Mouse (Mus musculus): Measurements from ENCODE around the gene Hlcs. TPM values are rescaled to one million over a fixed set of nuclear protein-coding genes. Genes with fewer than 3 reads are reported as not detected.

The Hlcs gene
- polyA plus RNA-seq, 1 experiment from 2014 or later = 7.6 TPM

DNA sequence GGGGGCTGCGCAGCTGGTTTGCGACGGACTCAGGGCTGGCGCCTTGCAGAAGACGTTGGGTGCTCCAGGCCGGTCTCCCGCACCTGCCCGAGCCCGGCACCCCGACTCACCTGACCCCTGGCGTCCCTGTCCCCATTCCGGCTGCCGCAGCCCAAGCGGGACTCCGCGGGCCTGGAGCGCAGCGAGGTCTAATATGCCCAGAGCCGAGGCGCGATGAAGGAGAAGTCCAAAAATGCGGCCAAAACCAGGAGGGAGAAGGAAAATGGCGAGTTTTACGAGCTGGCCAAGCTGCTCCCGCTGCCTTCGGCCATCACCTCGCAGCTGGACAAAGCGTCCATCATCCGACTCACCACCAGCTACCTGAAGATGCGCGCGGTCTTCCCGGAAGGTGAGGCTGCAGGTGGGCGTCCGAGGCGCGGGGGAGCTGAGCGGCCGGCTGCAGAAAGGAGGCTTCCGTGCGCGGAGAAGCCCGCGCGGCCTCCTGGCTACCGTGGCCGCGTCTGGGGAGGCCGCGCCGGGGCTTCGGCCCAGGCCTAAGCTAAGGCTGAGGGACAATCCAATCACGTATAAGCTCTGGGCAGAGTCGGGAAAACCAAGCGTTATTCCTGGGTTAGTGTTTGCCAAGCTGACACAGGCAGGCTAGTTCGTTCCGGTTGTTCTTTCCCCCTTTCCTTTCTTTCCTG is 227.6 kb downstream of the Hlcs start:
- under 1% methylated on average over 57 of the region's 57 CpGs for WGBS
- Histone ChIP-seq H3K27ac (ENCODE audit: low read depth, low read length) (no peak overlapping the region), H3K4me1 (ENCODE audit: control insufficient read depth, insufficient read depth, low read length) (0 out of 2 replicates have a peak, but pooled peaks cover 4% of the 10 kb centered on the region), H3K36me3 (ENCODE audit: control insufficient read depth, insufficient read depth, low read length) (no peaks in the 10 kb centered on the region), H3K9me3 (ENCODE audit: control insufficient read depth, low read length) (no peaks in the 10 kb centered on the region), H3K27me3 (ENCODE audit: control insufficient read depth, insufficient read depth, low read length) (peaks cover 74% of the 10 kb centered on the region), H3K4me3 (ENCODE audit: low read depth, low read length) (no peak overlapping the region), H3K9ac (replicated peaks; ENCODE audit: low read depth, low read length) (no peak overlapping the region), H3K4me2 (ENCODE audit: low read depth, low read length) (no peak overlapping the region)
- no peak for ATAC-seq (ENCODE audit: low read depth)

DNA sequence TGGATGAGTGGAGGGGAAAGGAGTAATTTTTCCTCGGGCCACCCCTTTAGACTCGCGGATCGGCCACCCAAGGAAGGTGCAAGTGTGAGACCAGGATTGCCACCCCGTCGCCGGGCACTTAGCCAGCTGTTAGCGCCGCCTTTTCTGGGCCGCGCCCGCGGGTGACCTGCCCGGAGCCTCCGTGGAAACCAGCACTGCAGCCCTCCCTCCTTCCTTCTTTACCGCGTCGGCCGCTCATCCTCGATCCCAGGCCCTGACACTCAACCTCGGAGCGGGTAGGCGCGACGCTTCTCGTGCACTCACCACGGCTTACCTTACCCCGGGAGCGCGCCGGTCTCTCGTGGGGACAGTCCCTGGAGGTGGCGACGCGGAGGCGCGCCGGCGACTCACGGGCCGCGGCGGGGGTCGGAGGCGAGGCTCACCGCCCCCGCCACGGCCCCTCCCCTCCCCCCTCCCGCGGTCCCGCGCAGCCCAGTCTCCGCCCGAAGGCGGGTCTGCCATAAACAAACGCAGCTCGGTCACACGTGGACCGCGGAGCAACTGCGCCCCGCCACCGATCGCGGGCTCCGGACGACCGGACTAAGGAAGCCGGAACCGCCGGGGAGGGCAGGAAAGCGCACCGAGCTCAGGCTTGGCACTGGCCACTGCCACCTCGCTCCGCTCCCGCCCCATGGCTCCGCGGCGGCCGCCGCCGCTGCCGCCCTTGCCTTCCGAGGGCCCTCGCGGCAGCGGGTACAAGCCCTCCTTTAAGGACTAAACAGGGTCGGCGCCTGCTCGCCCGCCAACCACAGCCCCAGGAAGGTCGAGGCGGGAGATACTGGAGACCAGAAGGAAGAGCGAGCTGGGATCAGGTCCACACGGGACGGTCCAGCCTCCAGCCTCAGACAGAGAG is 228.4 kb downstream of the Hlcs start, which contains the start of gene Sim2:
TSS of gene Sim2 (plus strand) at position 221 of the 892 bp plus-strand sequence.
- Histone ChIP-seq H3K4me3 (ENCODE audit: low read depth, low read length) (peak within 1 kb of the TSS; percentile 12; the same call in 1 of the 2 replicates), H3K4me2 (ENCODE audit: low read depth, low read length) (peak within 1 kb of the TSS; percentile 14; the same call in 1 of the 2 replicates), H3K27me3 (ENCODE audit: control insufficient read depth, insufficient read depth, low read length) (peaks cover 74% of the 10 kb centered on the region), H3K9ac (replicated peaks; ENCODE audit: low read depth, low read length) (no peak within 1 kb of the TSS), H3K36me3 (ENCODE audit: control insufficient read depth, insufficient read depth, low read length) (no peaks in the 10 kb centered on the region), H3K27ac (ENCODE audit: low read depth, low read length) (no peak within 1 kb of the TSS), H3K9me3 (ENCODE audit: control insufficient read depth, low read length) (no peaks in the 10 kb centered on the region), H3K4me1 (ENCODE audit: control insufficient read depth, insufficient read depth, low read length) (0 out of 2 replicates have a peak, but pooled peaks cover 4% of the 10 kb centered on the region)
- no peak for ATAC-seq (ENCODE audit: low read depth)
- WGBS = under 1% methylated on average over 95 of the region's 96 CpGs

DNA sequence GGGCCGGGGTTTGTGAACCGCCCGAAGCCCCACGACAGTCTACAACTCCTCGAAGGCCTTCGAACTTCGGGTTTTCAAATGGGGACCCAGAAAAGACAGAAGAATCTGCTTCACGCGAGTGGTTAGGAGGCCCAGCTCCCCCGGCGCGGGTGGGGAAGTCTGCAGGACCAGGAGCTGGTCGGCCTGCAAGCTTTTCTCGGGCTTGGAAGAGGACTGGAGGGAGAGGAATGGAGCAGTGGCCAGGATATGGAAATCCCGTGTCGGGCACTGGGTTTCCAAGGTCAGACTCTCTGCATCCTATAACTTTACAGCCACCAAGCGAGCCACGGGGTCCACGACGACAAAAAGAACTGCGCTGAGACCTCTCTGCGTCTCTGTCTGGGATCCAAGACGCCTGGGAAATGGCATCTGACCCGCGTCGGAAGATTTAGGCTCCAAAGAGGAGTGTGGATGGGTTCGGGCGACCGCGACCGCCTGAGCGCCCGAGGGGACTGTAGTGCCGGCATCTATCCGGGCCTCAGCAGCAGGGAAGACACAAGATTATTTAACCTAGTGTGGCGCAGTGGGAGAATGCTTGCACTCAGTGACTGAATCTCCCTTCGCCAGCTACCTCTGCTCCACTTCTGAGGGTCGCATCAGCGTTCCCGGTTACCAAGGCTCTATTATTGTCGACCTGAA is 229.4 kb downstream of the Hlcs start:
- no peak overlapping the region for H3K27ac ChIP-seq (ENCODE audit: low read depth, low read length)
- no peak overlapping the region for H3K4me2 ChIP-seq (ENCODE audit: low read depth, low read length)
- H3K9me3 ChIP-seq (ENCODE audit: control insufficient read depth, low read length) = no peaks in the 10 kb centered on the region
- no peak overlapping the region for H3K4me3 ChIP-seq (ENCODE audit: low read depth, low read length)
- H3K36me3 ChIP-seq (ENCODE audit: control insufficient read depth, insufficient read depth, low read length) = no peaks in the 10 kb centered on the region
- WGBS = 1% methylated on average over 41 of the region's 41 CpGs
- 0 out of 2 replicates have a peak, but pooled peaks cover 4% of the 10 kb centered on the region for H3K4me1 ChIP-seq (ENCODE audit: control insufficient read depth, insufficient read depth, low read length)
- H3K9ac ChIP-seq (replicated peaks; ENCODE audit: low read depth, low read length) = no peak overlapping the region
- ATAC-seq (ENCODE audit: low read depth) = no peak
- peaks cover 76% of the 10 kb centered on the region for H3K27me3 ChIP-seq (ENCODE audit: control insufficient read depth, insufficient read depth, low read length)

DNA sequence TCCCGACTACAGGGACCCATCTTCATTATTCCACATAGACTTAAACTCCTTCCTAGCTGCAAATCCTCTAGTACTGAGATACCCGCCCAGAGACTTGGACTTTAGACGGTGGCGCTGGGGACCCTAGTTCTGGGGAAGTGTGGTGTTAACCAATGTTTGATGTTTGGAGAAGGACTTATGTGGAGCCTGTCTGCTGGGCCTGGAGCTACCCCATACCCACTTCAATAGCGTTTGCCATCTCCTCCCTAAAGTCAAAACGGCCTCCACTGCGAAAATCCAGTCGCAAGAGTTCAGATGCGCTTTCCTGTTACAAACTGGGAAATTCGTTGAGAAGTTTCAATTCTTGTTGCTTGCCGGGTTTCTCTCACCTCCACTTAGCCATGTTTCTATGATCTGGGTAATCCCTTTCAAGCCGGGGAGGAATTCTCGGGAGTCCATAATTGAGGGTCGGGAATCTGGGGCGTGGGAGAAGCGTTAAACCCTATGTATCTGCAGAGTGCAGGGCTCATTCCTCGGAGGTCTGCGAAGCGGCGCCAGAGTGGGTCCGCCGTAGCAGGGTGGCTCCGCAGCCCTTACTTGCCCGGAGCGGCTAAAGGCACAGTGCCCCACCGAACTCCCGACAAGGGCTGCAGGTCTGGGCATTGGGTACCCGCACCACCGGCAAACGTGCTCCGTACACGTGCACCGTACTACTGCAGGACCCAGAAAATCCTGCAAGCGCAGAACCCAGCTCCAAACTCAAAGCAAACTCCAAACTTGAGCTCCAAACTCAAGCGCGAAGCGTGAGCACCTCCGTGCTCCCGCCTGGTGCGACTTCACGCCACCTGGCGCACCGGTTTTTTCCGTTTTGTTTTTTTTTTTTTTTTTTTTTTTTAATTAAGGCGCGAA is 230.2 kb downstream of the Hlcs start:
- Histone ChIP-seq H3K4me3 (ENCODE audit: low read depth, low read length) (no peak overlapping the region), H3K9me3 (ENCODE audit: control insufficient read depth, low read length) (no peaks in the 10 kb centered on the region), H3K36me3 (ENCODE audit: control insufficient read depth, insufficient read depth, low read length) (no peaks in the 10 kb centered on the region), H3K4me1 (ENCODE audit: control insufficient read depth, insufficient read depth, low read length) (0 out of 2 replicates have a peak, but pooled peaks cover 4% of the 10 kb centered on the region), H3K27ac (ENCODE audit: low read depth, low read length) (no peak overlapping the region), H3K27me3 (ENCODE audit: control insufficient read depth, insufficient read depth, low read length) (peaks cover 71% of the 10 kb centered on the region), H3K4me2 (ENCODE audit: low read depth, low read length) (no peak overlapping the region), H3K9ac (replicated peaks; ENCODE audit: low read depth, low read length) (no peak overlapping the region)
- no peak for ATAC-seq (ENCODE audit: low read depth)
- 1% methylated on average over 46 of the region's 46 CpGs for WGBS

DNA sequence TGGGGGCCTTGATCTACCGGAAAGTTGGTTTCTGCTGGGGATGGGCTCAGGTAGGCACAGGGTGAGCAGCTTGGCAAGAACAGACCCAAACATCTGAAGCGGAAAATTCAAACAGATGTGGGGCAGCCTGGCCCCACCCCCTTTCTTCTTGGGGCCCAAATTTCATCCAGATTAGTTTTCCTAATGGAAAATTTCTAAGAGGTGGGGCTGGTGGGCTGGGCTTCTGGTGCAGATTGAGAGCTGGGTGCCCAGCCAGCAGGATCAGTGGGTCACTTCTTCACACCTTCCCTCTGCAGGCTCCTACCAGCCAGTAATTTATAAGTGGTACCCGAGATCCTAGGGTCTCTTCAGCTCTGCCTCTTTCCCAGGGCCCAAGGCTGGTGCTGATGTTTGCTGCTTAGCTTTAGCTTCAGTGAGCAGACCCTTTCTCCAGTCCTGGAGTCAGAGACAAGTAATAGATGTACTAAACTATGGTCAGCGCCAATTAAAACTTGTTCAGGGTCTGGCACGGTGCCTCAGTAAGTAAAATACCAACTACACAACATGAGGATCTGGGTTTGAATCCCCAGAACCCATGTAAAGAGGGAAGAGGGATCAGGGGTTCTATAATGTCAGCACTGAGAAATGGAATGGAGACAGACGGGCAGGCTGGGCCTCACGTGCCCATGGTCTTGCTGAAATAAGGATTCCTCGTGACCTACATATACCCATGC is 231.2 kb downstream of the Hlcs start:
- ATAC-seq (ENCODE audit: low read depth) = no peak
- Histone ChIP-seq H3K36me3 (ENCODE audit: control insufficient read depth, insufficient read depth, low read length) (no peaks in the 10 kb centered on the region), H3K4me2 (ENCODE audit: low read depth, low read length) (no peak overlapping the region), H3K27me3 (ENCODE audit: control insufficient read depth, insufficient read depth, low read length) (peaks cover 72% of the 10 kb centered on the region), H3K4me1 (ENCODE audit: control insufficient read depth, insufficient read depth, low read length) (0 out of 2 replicates have a peak, but pooled peaks cover 4% of the 10 kb centered on the region), H3K9me3 (ENCODE audit: control insufficient read depth, low read length) (no peaks in the 10 kb centered on the region), H3K4me3 (ENCODE audit: low read depth, low read length) (no peak overlapping the region), H3K27ac (ENCODE audit: low read depth, low read length) (no peak overlapping the region), H3K9ac (replicated peaks; ENCODE audit: low read depth, low read length) (no peak overlapping the region)
- 5% methylated on average over 8 of the region's 8 CpGs for WGBS

DNA sequence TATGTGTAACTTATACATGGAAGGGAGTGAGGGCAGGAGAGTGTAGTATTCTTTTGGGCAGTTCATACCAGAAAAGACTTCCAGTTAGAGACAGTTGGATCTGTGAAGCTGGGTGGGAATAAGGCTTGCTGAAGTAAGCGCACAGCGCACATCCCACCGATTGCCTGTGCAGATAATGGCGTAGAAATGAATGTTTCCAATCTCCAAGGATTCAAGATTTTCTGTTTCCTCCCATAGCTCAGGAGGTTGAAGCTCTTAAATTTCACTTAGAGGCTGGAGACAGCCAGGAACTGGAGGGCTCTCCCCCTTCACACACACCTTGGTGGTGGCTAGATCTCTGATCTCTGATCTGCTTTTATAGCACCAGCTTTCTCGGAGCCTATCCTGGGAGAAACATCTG is 231.8 kb downstream of the Hlcs start:
- no peak overlapping the region for H3K4me3 ChIP-seq (ENCODE audit: low read depth, low read length)
- no peak overlapping the region for H3K4me2 ChIP-seq (ENCODE audit: low read depth, low read length)
- H3K4me1 ChIP-seq (ENCODE audit: control insufficient read depth, insufficient read depth, low read length) = 0 out of 2 replicates have a peak, but pooled peaks cover 4% of the 10 kb centered on the region
- ATAC-seq (ENCODE audit: low read depth) = no peak
- WGBS = 14% methylated on average over 5 of the region's 5 CpGs
- H3K9ac ChIP-seq (replicated peaks; ENCODE audit: low read depth, low read length) = no peak overlapping the region
- no peaks in the 10 kb centered on the region for H3K9me3 ChIP-seq (ENCODE audit: control insufficient read depth, low read length)
- no peak overlapping the region for H3K27ac ChIP-seq (ENCODE audit: low read depth, low read length)
- peaks cover 72% of the 10 kb centered on the region for H3K27me3 ChIP-seq (ENCODE audit: control insufficient read depth, insufficient read depth, low read length)
- H3K36me3 ChIP-seq (ENCODE audit: control insufficient read depth, insufficient read depth, low read length) = no peaks in the 10 kb centered on the region

DNA sequence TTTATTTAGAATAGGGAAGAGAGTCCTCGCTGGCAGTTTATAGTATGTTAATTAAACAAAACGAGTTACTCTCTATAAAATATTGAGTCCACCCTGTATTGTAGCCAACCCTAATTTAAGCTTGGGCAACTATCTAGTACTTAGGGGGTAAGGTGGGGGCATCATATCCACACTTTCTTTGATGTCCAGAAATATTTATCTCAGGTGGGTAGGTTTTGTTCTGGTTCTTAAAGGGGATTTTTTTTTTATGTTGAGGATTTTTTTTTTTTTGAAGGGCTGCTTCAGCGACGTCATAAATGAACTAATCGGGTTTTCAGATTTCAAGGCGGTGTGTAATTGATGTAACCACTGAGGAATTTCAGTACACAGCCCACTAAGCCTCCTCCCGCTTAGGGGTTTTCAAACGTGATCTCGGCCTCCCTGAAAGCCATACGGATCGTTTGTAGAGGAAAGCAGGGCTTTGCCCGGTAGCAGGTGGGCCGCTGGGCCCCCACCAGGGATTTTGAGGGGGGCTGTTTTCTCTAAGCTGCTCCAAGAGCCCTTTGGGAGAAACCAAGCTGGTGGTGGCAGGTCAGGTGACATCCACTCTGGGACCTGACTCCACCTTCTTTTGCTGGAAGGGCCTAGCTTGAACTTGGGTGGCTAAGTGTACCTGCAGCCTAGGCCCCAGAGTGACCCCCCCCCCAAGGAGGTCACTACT is 233.4 kb downstream of the Hlcs start:
- H3K4me2 ChIP-seq (ENCODE audit: low read depth, low read length) = no peak overlapping the region
- no peak overlapping the region for H3K4me3 ChIP-seq (ENCODE audit: low read depth, low read length)
- ATAC-seq (ENCODE audit: low read depth) = no peak
- H3K4me1 ChIP-seq (ENCODE audit: control insufficient read depth, insufficient read depth, low read length) = 0 out of 2 replicates have a peak, but pooled peaks cover under 1% of the 10 kb centered on the region
- H3K9ac ChIP-seq (replicated peaks; ENCODE audit: low read depth, low read length) = no peak overlapping the region
- no peak overlapping the region for H3K27ac ChIP-seq (ENCODE audit: low read depth, low read length)
- peaks cover 80% of the 10 kb centered on the region for H3K27me3 ChIP-seq (ENCODE audit: control insufficient read depth, insufficient read depth, low read length)
- no peaks in the 10 kb centered on the region for H3K9me3 ChIP-seq (ENCODE audit: control insufficient read depth, low read length)
- 1% methylated on average over 13 of the region's 13 CpGs for WGBS
- no peaks in the 10 kb centered on the region for H3K36me3 ChIP-seq (ENCODE audit: control insufficient read depth, insufficient read depth, low read length)

All from neural tube, embryonic 14.5 days (tissue).